8 mouse cellular contexts compared by ENCODE assay signal in the genomic region with DNA sequence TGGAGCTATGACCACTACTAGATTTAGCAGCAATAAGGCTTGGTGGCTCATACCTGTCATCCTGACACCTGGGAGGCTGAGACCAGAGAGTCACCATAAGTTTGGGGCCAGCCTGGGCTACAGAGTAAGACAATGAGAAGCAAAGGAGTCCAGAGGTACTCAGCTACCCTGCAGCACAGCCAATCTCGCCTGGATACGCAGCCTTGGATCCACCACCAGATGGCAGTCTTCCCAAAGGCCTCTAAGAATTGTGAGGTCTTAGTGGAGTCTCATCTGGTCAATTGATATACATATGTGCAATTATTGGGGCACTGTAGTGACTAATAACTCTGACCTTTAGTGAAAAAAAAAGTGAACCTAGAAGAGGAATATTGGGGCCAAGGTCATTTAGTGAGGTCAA. TPM values are rescaled to one million over a fixed set of nuclear protein-coding genes. Genes with fewer than 3 reads are reported as not detected.
DNase-seq lines count a peak whose midpoint lies in the region; ATAC-seq and TF ChIP-seq lines count a peak whose summit lies in the region.

No protein-coding gene starts in this region.

- H3K9ac ChIP-seq in forebrain, embryonic 14.5 days (ENCODE audit: low read length): no peak overlapping the region
- no peak overlapping the region for H3K9ac ChIP-seq in liver, postnatal 0 days (replicated peaks)
- no peak overlapping the region for H3K9ac ChIP-seq in neural tube, embryonic 13.5 days

- H3K9me3 ChIP-seq in forebrain, embryonic 14.5 days (replicated peaks; ENCODE audit: control insufficient read depth, low read length): no peaks in the 10 kb centered on the region
- no peaks in the 10 kb centered on the region for H3K9me3 ChIP-seq in liver, postnatal 0 days (ENCODE audit: low read length)
- no peaks in the 10 kb centered on the region for H3K9me3 ChIP-seq in neural tube, embryonic 13.5 days

- peak; percentile 87 for TF ChIP-seq CTCF in liver, postnatal 0 days (IDR thresholded peaks at IDR 0.05; ENCODE audit: low read depth)

- no peak for TF ChIP-seq EP300 in liver, postnatal 0 days (IDR thresholded peaks at IDR 0.05; ENCODE audit: low read depth)

- H3K27ac ChIP-seq in forebrain, embryonic 14.5 days (ENCODE audit: low read depth, low read length): peak overlapping the region; percentile 27; the same call in 1 of the 2 replicates
- no peak overlapping the region for H3K27ac ChIP-seq in liver, postnatal 0 days (ENCODE audit: low read depth)
- no peak overlapping the region for H3K27ac ChIP-seq in neural tube, embryonic 13.5 days (replicated peaks)

- no peaks in the 10 kb centered on the region for H3K27me3 ChIP-seq in forebrain, embryonic 14.5 days (replicated peaks; ENCODE audit: control insufficient read depth, insufficient read depth, low read length)
- H3K27me3 ChIP-seq in liver, postnatal 0 days (ENCODE audit: insufficient read depth, low read length): no peaks in the 10 kb centered on the region
- H3K27me3 ChIP-seq in neural tube, embryonic 13.5 days: no peaks in the 10 kb centered on the region

- DNase-seq in 3T3-L1 (ENCODE audit: low read depth, low spot score): peak; percentile 85
- peak; percentile 15 to 28 for DNase-seq in CD8-positive naive resting alpha-beta T cell, adult 2 months (ENCODE audit: low read depth in 2 of 2, low spot score in 2 of 2)
- peak; percentile 79 for DNase-seq in forebrain, embryonic 14.5 days (ENCODE audit: low spot score)
- DNase-seq in hindlimb bud, embryonic 11.5 days (ENCODE audit: extremely low spot score, low read depth, low spot score): peak; percentile 44
- DNase-seq in liver, postnatal 0 days: peak; percentile 72

- no peak overlapping the region for H3K4me2 ChIP-seq in forebrain, embryonic 14.5 days (ENCODE audit: low read length)
- no peak overlapping the region for H3K4me2 ChIP-seq in liver, postnatal 0 days (ENCODE audit: low read depth, low read length)
- H3K4me2 ChIP-seq in neural tube, embryonic 13.5 days: no peak overlapping the region

- H3K36me3 ChIP-seq in forebrain, embryonic 14.5 days (ENCODE audit: control insufficient read depth, insufficient read depth, low read length): no peaks in the 10 kb centered on the region
- no peaks in the 10 kb centered on the region; the same call in 1 of the 2 replicates for H3K36me3 ChIP-seq in liver, postnatal 0 days (replicated peaks; ENCODE audit: insufficient read depth, low read length)
- H3K36me3 ChIP-seq in neural tube, embryonic 13.5 days: no peaks in the 10 kb centered on the region

- WGBS in forebrain, embryonic 14.5 days: 11% methylated on average over 2 of the region's 2 CpGs
- WGBS in liver, postnatal 0 days (ENCODE audit: insufficient replicate concordance): 5% methylated on average over 2 of the region's 2 CpGs
- 20% methylated on average over 2 of the region's 2 CpGs for WGBS in neural tube, embryonic 13.5 days

- H3K4me3 ChIP-seq in forebrain, embryonic 14.5 days (ENCODE audit: low read depth, low read length): no peak overlapping the region
- H3K4me3 ChIP-seq in liver, postnatal 0 days (ENCODE audit: low read depth, low read length): no peak overlapping the region
- no peak overlapping the region for H3K4me3 ChIP-seq in neural tube, embryonic 13.5 days

- H3K4me1 ChIP-seq in forebrain, embryonic 14.5 days (ENCODE audit: control insufficient read depth, insufficient read depth, low read length): peaks cover 7% of the 10 kb centered on the region
- H3K4me1 ChIP-seq in liver, postnatal 0 days (ENCODE audit: insufficient read depth): no peaks in the 10 kb centered on the region
- H3K4me1 ChIP-seq in neural tube, embryonic 13.5 days (replicated peaks): peaks cover 3% of the 10 kb centered on the region

- ATAC-seq in cerebellum, adult (ENCODE audit: insufficient number of reproducible peaks, low FRiP score, low TSS enrichment): peak; percentile 54
- ATAC-seq in forebrain, embryonic 14.5 days: peak; percentile 77
- ATAC-seq in liver, postnatal 0 days: peak; percentile 29; the same call in 1 of the 2 replicates
- ATAC-seq in neural tube, embryonic 13.5 days (ENCODE audit: low read depth): peak; percentile 58; the same call in 1 of the 2 replicates
- no peak for ATAC-seq in erythroid progenitor cell, adult 5-6 weeks (replicated peaks; ENCODE audit: low FRiP score, poor library complexity, severe bottlenecking)

RNA-seq across cellular contexts. Expression of a gene that starts 58.9 kb away (rescaled TPM):
- polyA plus RNA-seq in forebrain, embryonic 14.5 days (2014; fragmentation: Nextera tagmentation; extraction: Ambion mirVana): 0.66 and 1.0 TPM in 2 replicates
- 10.7 and 11.1 TPM in 2 replicates for polyA plus RNA-seq in liver, postnatal 0 days (2015; fragmentation: Nextera tagmentation; extraction: Ambion mirVana)
- polyA plus RNA-seq in neural tube, embryonic 13.5 days (2015; fragmentation: Nextera tagmentation; extraction: Ambion mirVana): 1.4 and 1.5 TPM in 2 replicates
- 2.9 TPM in 1 of 2 replicates, not detected in the other for total RNA-seq in erythroid progenitor cell, adult 5-6 weeks (2015; ENCODE audit: low replicate concordance)
- total RNA-seq in erythroid progenitor cell, adult 5-6 weeks (2017; ENCODE audit: low replicate concordance): 2.8 and 3.6 TPM in 2 replicates

Comparison
In these comparisons a context has a peak if more than half of its experiments do, and no peak if none do; other contexts are left out.
1. DNase-seq: peak in every context shown above with its lines; median percentile 85 in 3T3-L1; 79 in forebrain, embryonic 14.5 days; 72 in liver, postnatal 0 days; 44 in hindlimb bud, embryonic 11.5 days; 22 in CD8-positive naive resting alpha-beta T cell, adult 2 months.